Mouse (Mus musculus) neural tube, embryonic 14.5 days (tissue): ENCODE data around the gene Ppil4. TPM values are rescaled to one million over a fixed set of nuclear protein-coding genes. Genes with fewer than 3 reads are reported as not detected.

ENCODE experiments used
- ATAC-seq: fragments of 200-750 bp; cut with Nextera tagmentation; 2 replicates; pipeline ENCODE4 v1.8.0; 2017; ENCODE audit warnings: low read depth, mild to moderate bottlenecking, moderate TSS enrichment, moderate library complexity
- H3K27ac ChIP-seq: fragments of 300-500 bp; sonication (generic); 2 replicates; pipeline ENCODE4 v1.5.1; 2014; ENCODE audit warnings: low read depth, mild to moderate bottlenecking, control low read depth, low read length, moderate library complexity, mixed read lengths
- H3K27me3 ChIP-seq: fragments of 300-500 bp; sonication (generic); 2 replicates; pipeline ENCODE4 v1.6.1; 2014; ENCODE audit warnings: low read length; ENCODE audit not compliant: control insufficient read depth, insufficient read depth
- H3K36me3 ChIP-seq: fragments of 300-500 bp; sonication (generic); 2 replicates; pipeline ENCODE4 v1.6.1; 2014; ENCODE audit warnings: low read length, mixed read lengths; ENCODE audit not compliant: control insufficient read depth, insufficient read depth
- H3K4me1 ChIP-seq: fragments of 300-500 bp; sonication (generic); 2 replicates; pipeline ENCODE4 v1.6.1; 2014; ENCODE audit warnings: low read length; ENCODE audit not compliant: control insufficient read depth, insufficient read depth
- H3K4me2 ChIP-seq: fragments of 300-500 bp; sonication (generic); 2 replicates; pipeline ENCODE4 v1.6.1; 2014; ENCODE audit warnings: mild to moderate bottlenecking, low read depth, low read length, control low read depth
- H3K4me3 ChIP-seq: fragments of 300-500 bp; sonication (generic); 2 replicates; pipeline ENCODE4 v1.5.1; 2014; ENCODE audit warnings: low read depth, low read length, control low read depth, mixed read lengths
- H3K9ac ChIP-seq: fragments of 300-500 bp; sonication (generic); replicated peaks from 2 replicates; pipeline ENCODE4 v1.6.1; 2014; ENCODE audit warnings: low read depth, mild to moderate bottlenecking, control low read depth, low read length, mixed read lengths
- H3K9me3 ChIP-seq: fragments of 300-500 bp; sonication (generic); 2 replicates; pipeline ENCODE4 v1.6.1; 2016; ENCODE audit warnings: low read length; ENCODE audit not compliant: control insufficient read depth
- WGBS: fragments of 180-500 bp; shearing (Covaris S2); extraction: QIAGEN DNeasy Blood & Tissue Kit; methylation state at CpG from one replicate; pipeline ENCODE4 v1.1.7; 2014; 5-methylcytosine and 5-hydroxymethylcytosine counted together
- polyA plus RNA-seq: library from polyadenylated mRNA; unstranded; fragments of >200 nt; fragmentation: Nextera tagmentation; extraction: Ambion mirVana; gene quantifications from 2 replicates; pipeline ENCODE4 v1.2.1, GENCODE M21; 2014

Gene Ppil4
- polyA plus RNA-seq, 1 experiment from 2014 or later, result 48.1 TPM

GRCm38 (mm10) chr10:7780238-7781176, 12.2 kb upstream of the Ppil4 start:
- Histone ChIP-seq H3K36me3 (peaks cover 2% of the 10 kb centered on the region; the same call in 1 of the 2 replicates), H3K27ac (peak overlapping the region; percentile 73), H3K4me2 (peak overlapping the region; percentile 59), H3K4me1 (0 out of 2 replicates have a peak, but pooled peaks cover 3% of the 10 kb centered on the region), H3K9ac (peak overlapping the region; percentile 77), H3K27me3 (no peaks in the 10 kb centered on the region), H3K9me3 (no peaks in the 10 kb centered on the region), H3K4me3 (peak overlapping the region; percentile 90)
- peak; percentile 93 for ATAC-seq
- under 1% methylated on average over 68 of the region's 77 CpGs for WGBS

- Histone ChIP-seq H3K9me3 (no peaks in the 10 kb centered on the region), H3K27ac (no peak overlapping the region), H3K4me3 (peak overlapping the region; percentile 90), H3K9ac (0 out of 2 replicates have a peak overlapping the region, but pooled peaks have one; percentile 77), H3K4me2 (peak overlapping the region; percentile 59), H3K4me1 (0 out of 2 replicates have a peak, but pooled peaks cover 3% of the 10 kb centered on the region), H3K36me3 (no peaks in the 10 kb centered on the region), H3K27me3 (no peaks in the 10 kb centered on the region)
- WGBS, result 55% methylated on average over 3 of the region's 3 CpGs
- ATAC-seq, result peak; percentile 24; the same call in 1 of the 2 replicates
These were observed 11.5 kb upstream of the Ppil4 start for GRCm38 (mm10) chr10:7781214-7781613.

DNA sequence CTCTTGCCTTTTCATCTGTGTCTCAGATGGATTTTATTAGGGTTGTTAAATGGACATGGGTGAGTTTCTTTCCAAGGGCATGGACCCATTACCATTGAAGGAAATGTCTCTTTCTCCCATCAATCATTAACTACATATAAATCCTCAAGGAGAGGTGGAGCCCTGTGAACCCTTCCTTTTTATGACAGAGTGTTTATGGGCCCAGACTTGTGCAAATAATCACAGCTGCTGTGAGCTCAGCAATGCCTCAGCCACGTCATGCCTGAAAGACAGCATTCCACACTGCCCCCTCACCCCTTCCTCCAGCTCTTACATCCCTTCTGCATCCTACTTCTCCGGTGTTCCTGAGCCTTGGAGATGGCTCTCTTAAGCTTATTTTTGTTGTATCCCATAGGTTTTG, 5.4 kb upstream of the Ppil4 start:
- no peak overlapping the region for H3K27ac ChIP-seq
- no peaks in the 10 kb centered on the region for H3K9me3 ChIP-seq
- no peak for ATAC-seq
- peaks cover 4% of the 10 kb centered on the region; the same call in 1 of the 2 replicates for H3K4me1 ChIP-seq
- 47% methylated on average over 2 of the region's 2 CpGs for whole genome bisulfite sequencing
- no peak overlapping the region for H3K9ac ChIP-seq
- H3K4me3 ChIP-seq, result no peak overlapping the region
- no peaks in the 10 kb centered on the region for H3K36me3 ChIP-seq
- no peaks in the 10 kb centered on the region for H3K27me3 ChIP-seq
- H3K4me2 ChIP-seq, result no peak overlapping the region

DNA sequence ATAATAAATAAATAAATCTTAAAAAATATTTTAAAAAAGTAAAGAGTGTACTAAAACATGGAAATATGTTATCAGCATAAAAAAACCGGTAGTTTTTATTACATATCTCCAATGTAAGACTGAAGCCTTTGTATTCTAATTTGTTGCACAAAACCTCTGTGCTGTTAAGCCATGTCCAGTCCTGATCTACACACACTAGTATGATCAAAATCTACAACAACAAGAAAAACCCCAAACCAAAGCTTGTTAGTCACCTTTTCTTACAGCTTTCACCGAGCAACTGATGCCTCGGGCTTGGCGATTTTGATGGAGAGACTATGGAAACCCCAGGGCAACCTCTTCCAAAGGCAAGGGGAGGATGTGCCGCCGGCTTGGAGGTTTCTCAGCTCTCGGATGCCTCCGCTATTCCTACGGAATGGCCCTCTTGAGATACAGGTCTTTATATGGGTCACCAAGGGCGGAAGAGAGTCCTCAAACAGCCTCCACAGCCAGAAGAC, 389 bp upstream of the Ppil4 start:
- WGBS, result 2% methylated on average over 10 of the region's 10 CpGs
- H3K4me2 ChIP-seq, result peak overlapping the region; percentile 43
- H3K4me1 ChIP-seq, result peaks cover 13% of the 10 kb centered on the region
- peaks cover 5% of the 10 kb centered on the region for H3K36me3 ChIP-seq
- peak overlapping the region; percentile 60 for H3K27ac ChIP-seq
- H3K27me3 ChIP-seq, result no peaks in the 10 kb centered on the region
- H3K4me3 ChIP-seq, result peak overlapping the region; percentile 73
- ATAC-seq, result peak; percentile 41
- no peaks in the 10 kb centered on the region for H3K9me3 ChIP-seq
- peak overlapping the region; percentile 65 for H3K9ac ChIP-seq

- H3K4me3 ChIP-seq, result no peak overlapping the region
- no peak overlapping the region for H3K27ac ChIP-seq
- no peaks in the 10 kb centered on the region for H3K27me3 ChIP-seq
- no peaks in the 10 kb centered on the region for H3K9me3 ChIP-seq
- no peak overlapping the region for H3K4me2 ChIP-seq
- 94% methylated on average over 3 of the region's 3 CpGs for WGBS
- no peaks in the 10 kb centered on the region for H3K4me1 ChIP-seq
- H3K9ac ChIP-seq, result no peak overlapping the region
- H3K36me3 ChIP-seq, result peaks cover 64% of the 10 kb centered on the region
- no peak for ATAC-seq
These were observed 8.6 kb downstream of the Ppil4 start for GRCm38 (mm10) chr10:7801258-7801657.

- H3K9me3 ChIP-seq, result no peaks in the 10 kb centered on the region
- H3K4me3 ChIP-seq, result no peak overlapping the region
- H3K27ac ChIP-seq, result no peak overlapping the region
- H3K9ac ChIP-seq, result no peak overlapping the region
- H3K4me1 ChIP-seq, result no peaks in the 10 kb centered on the region
- no peak overlapping the region for H3K4me2 ChIP-seq
- 98% methylated on average over 2 of the region's 2 CpGs for WGBS
- peaks cover 62% of the 10 kb centered on the region for H3K36me3 ChIP-seq
- no peaks in the 10 kb centered on the region for H3K27me3 ChIP-seq
- no peak for ATAC-seq
These were observed 9.9 kb downstream of the Ppil4 start for GRCm38 (mm10) chr10:7802519-7803140.

GRCm38 (mm10) chr10:7809937-7810336, 17.2 kb downstream of the Ppil4 start:
- H3K9ac ChIP-seq, result no peak overlapping the region
- no peaks in the 10 kb centered on the region for H3K27me3 ChIP-seq
- H3K27ac ChIP-seq, result no peak overlapping the region
- peaks cover 44% of the 10 kb centered on the region for H3K36me3 ChIP-seq
- 53% methylated on average over 2 of the region's 2 CpGs for WGBS
- no peaks in the 10 kb centered on the region for H3K4me1 ChIP-seq
- H3K9me3 ChIP-seq, result no peaks in the 10 kb centered on the region
- no peak overlapping the region for H3K4me3 ChIP-seq
- no peak overlapping the region for H3K4me2 ChIP-seq
- peak; percentile 38; the same call in 1 of the 2 replicates for ATAC-seq

- no peak for ATAC-seq
- H3K27me3 ChIP-seq, result no peaks in the 10 kb centered on the region
- H3K27ac ChIP-seq, result no peak overlapping the region
- H3K36me3 ChIP-seq, result peaks cover 18% of the 10 kb centered on the region
- WGBS, result 93% methylated on average over 2 of the region's 2 CpGs
- H3K9me3 ChIP-seq, result no peaks in the 10 kb centered on the region
- no peaks in the 10 kb centered on the region for H3K4me1 ChIP-seq
- H3K4me3 ChIP-seq, result no peak overlapping the region
- no peak overlapping the region for H3K4me2 ChIP-seq
- H3K9ac ChIP-seq, result no peak overlapping the region
These were observed 23.8 kb downstream of the Ppil4 start for GRCm38 (mm10) chr10:7816476-7816875.

GRCm38 (mm10) chr10:7818676-7819075, 26.0 kb downstream of the Ppil4 start:
- no peak for ATAC-seq
- H3K9me3 ChIP-seq, result no peaks in the 10 kb centered on the region
- no peak overlapping the region for H3K4me3 ChIP-seq
- H3K36me3 ChIP-seq, result peaks cover 25% of the 10 kb centered on the region; the same call in 1 of the 2 replicates
- 91% methylated on average over 4 of the region's 4 CpGs for WGBS
- H3K27ac ChIP-seq, result no peak overlapping the region
- H3K4me1 ChIP-seq, result no peaks in the 10 kb centered on the region
- no peaks in the 10 kb centered on the region for H3K27me3 ChIP-seq
- H3K4me2 ChIP-seq, result no peak overlapping the region
- H3K9ac ChIP-seq, result no peak overlapping the region
